Mouse (Mus musculus) forebrain, embryonic 11.5 days (tissue): ENCODE measurements at regions not wholly inside any gene's neighbourhood (a gene's known extent, or its start where the extent isn't known, plus 50 kb on each side); places are given as distances from the start of the nearest gene placed in this dataset.

Source experiments
- ATAC-seq: fragments of 200-750 bp; cut with Nextera tagmentation; replicated peaks from 2 replicates; pipeline ENCODE4 v1.8.0; 2017; ENCODE audit warnings: moderate TSS enrichment; ENCODE audit not compliant: low FRiP score
- DNase-seq: peaks from one replicate; pipeline ENCODE4 v3.0.0-alpha.2; 2017; ENCODE audit warnings: low spot score
- H3K27ac ChIP-seq: fragments of 300-500 bp; sonication (generic); 2 replicates; pipeline ENCODE4 v1.5.1; 2014; ENCODE audit warnings: low read depth, low read length
- H3K27me3 ChIP-seq: fragments of 300-500 bp; sonication (generic); 2 replicates; pipeline ENCODE4 v1.6.1; 2014; ENCODE audit warnings: mild to moderate bottlenecking, low read length, mixed read lengths; ENCODE audit not compliant: control insufficient read depth, insufficient read depth
- H3K36me3 ChIP-seq: fragments of 300-500 bp; sonication (generic); 2 replicates; pipeline ENCODE4 v1.6.1; 2014; ENCODE audit warnings: mild to moderate bottlenecking, low read length, moderate library complexity, mixed read lengths; ENCODE audit not compliant: control insufficient read depth, insufficient read depth
- H3K4me1 ChIP-seq: fragments of 300-500 bp; sonication (generic); replicated peaks from 2 replicates; pipeline ENCODE4 v1.6.1; 2014; ENCODE audit warnings: low read length, mixed read lengths; ENCODE audit not compliant: control insufficient read depth, insufficient read depth
- H3K4me2 ChIP-seq: fragments of 300-500 bp; sonication (generic); 2 replicates; pipeline ENCODE4 v1.6.1; 2014; ENCODE audit warnings: low read depth, mild to moderate bottlenecking, low read length, moderate library complexity, mixed read lengths; ENCODE audit not compliant: severe bottlenecking
- H3K4me3 ChIP-seq: fragments of 300-500 bp; sonication (generic); 2 replicates; pipeline ENCODE4 v1.5.1; 2014; ENCODE audit warnings: low read depth, low read length
- H3K9ac ChIP-seq: fragments of 300-500 bp; sonication (generic); 2 replicates; pipeline ENCODE4 v1.6.1; 2014; ENCODE audit warnings: low read length
- H3K9me3 ChIP-seq: fragments of 300-500 bp; sonication (generic); 2 replicates; pipeline ENCODE4 v1.6.1; 2016; ENCODE audit warnings: low read length, mixed read lengths; ENCODE audit not compliant: control insufficient read depth
- WGBS: fragments of 180-500 bp; shearing (Covaris S2); extraction: QIAGEN DNeasy Blood & Tissue Kit; methylation state at CpG from one replicate; pipeline ENCODE4 v1.1.7; 2014; 5-methylcytosine and 5-hydroxymethylcytosine counted together

- H3K27ac ChIP-seq: no peak overlapping the region
- H3K4me2 ChIP-seq: no peak overlapping the region
- DNase-seq (no peak), ATAC-seq (no peak)
- H3K9me3 ChIP-seq: no peaks in the 10 kb centered on the region
- H3K27me3 ChIP-seq: no peaks in the 10 kb centered on the region
- no peak overlapping the region for H3K4me3 ChIP-seq
- H3K36me3 ChIP-seq: no peaks in the 10 kb centered on the region
- H3K4me1 ChIP-seq: no peaks in the 10 kb centered on the region
- no peak overlapping the region for H3K9ac ChIP-seq
- 54% methylated on average over 1 of the region's 1 CpGs for WGBS
Measured at GRCm38 (mm10) chr8:101697948-101698347, 1087.5 kb downstream of the Cdh11 start.

GRCm38 (mm10) chr8:101690901-101691300 lies 1094.5 kb downstream of the Cdh11 start:
- DNase-seq: no peak
- no peak for ATAC-seq
- 86% methylated on average over 1 of the region's 1 CpGs for WGBS

GRCm38 (mm10) chr8:101668921-101669320 lies 1116.5 kb downstream of the Cdh11 start:
- Histone ChIP-seq H3K9me3 (no peaks in the 10 kb centered on the region), H3K4me2 (no peak overlapping the region), H3K27me3 (no peaks in the 10 kb centered on the region), H3K4me1 (no peaks in the 10 kb centered on the region), H3K36me3 (no peaks in the 10 kb centered on the region), H3K9ac (no peak overlapping the region), H3K27ac (no peak overlapping the region), H3K4me3 (no peak overlapping the region)
- 77% methylated on average over 2 of the region's 2 CpGs for whole genome bisulfite sequencing
- ATAC-seq (no peak), DNase-seq (no peak)

More at GRCm38 (mm10) chr8:101690901-101691300, 1094.5 kb downstream of the Cdh11 start:
- Histone ChIP-seq H3K9ac (no peak overlapping the region), H3K27me3 (no peaks in the 10 kb centered on the region), H3K4me3 (no peak overlapping the region), H3K4me2 (no peak overlapping the region), H3K36me3 (no peaks in the 10 kb centered on the region), H3K4me1 (no peaks in the 10 kb centered on the region), H3K9me3 (no peaks in the 10 kb centered on the region), H3K27ac (no peak overlapping the region)

GRCm38 (mm10) chr8:101662874-101663273 lies 1122.6 kb downstream of the Cdh11 start:
- Histone ChIP-seq H3K4me3 (no peak overlapping the region), H3K27ac (no peak overlapping the region), H3K27me3 (no peaks in the 10 kb centered on the region), H3K9ac (no peak overlapping the region), H3K9me3 (no peaks in the 10 kb centered on the region), H3K4me2 (no peak overlapping the region), H3K36me3 (no peaks in the 10 kb centered on the region), H3K4me1 (no peaks in the 10 kb centered on the region)
- no peak for DNase-seq
- ATAC-seq: no peak
- 73% methylated on average over 2 of the region's 2 CpGs for WGBS

- H3K27ac ChIP-seq: no peak overlapping the region
- H3K4me2 ChIP-seq: no peak overlapping the region
- H3K9me3 ChIP-seq: no peaks in the 10 kb centered on the region
- no peak overlapping the region for H3K4me3 ChIP-seq
- H3K9ac ChIP-seq: no peak overlapping the region
- DNase-seq (no peak), ATAC-seq (no peak)
- H3K27me3 ChIP-seq: no peaks in the 10 kb centered on the region
- no peaks in the 10 kb centered on the region for H3K4me1 ChIP-seq
- WGBS: 60% methylated on average over 2 of the region's 2 CpGs
- no peaks in the 10 kb centered on the region for H3K36me3 ChIP-seq
Measured at GRCm38 (mm10) chr8:101655292-101655691, 1130.2 kb downstream of the Cdh11 start.

GRCm38 (mm10) chr8:101628816-101629215 lies 1156.6 kb downstream of the Cdh11 start:
- Histone ChIP-seq H3K9me3 (no peaks in the 10 kb centered on the region), H3K4me3 (no peak overlapping the region), H3K9ac (no peak overlapping the region), H3K4me2 (no peak overlapping the region), H3K27ac (no peak overlapping the region), H3K27me3 (no peaks in the 10 kb centered on the region), H3K4me1 (no peaks in the 10 kb centered on the region), H3K36me3 (no peaks in the 10 kb centered on the region)
- 24% methylated on average over 1 of the region's 1 CpGs for WGBS
- DNase-seq: peak; percentile 49
- ATAC-seq: peak; percentile 33; the same call in 1 of the 2 replicates

- WGBS: 74% methylated on average over 1 of the region's 1 CpGs
- no peak overlapping the region for H3K27ac ChIP-seq
- H3K4me2 ChIP-seq: no peak overlapping the region
- no peaks in the 10 kb centered on the region for H3K36me3 ChIP-seq
- ATAC-seq: no peak
- no peak overlapping the region for H3K4me3 ChIP-seq
- H3K9me3 ChIP-seq: no peaks in the 10 kb centered on the region
- H3K9ac ChIP-seq: no peak overlapping the region
- DNase-seq: no peak
- H3K27me3 ChIP-seq: no peaks in the 10 kb centered on the region
- no peaks in the 10 kb centered on the region for H3K4me1 ChIP-seq
Measured at GRCm38 (mm10) chr8:101621941-101622340, 1163.5 kb downstream of the Cdh11 start.

- H3K27ac ChIP-seq: no peak overlapping the region
- DNase-seq (no peak), ATAC-seq (no peak)
- H3K36me3 ChIP-seq: no peaks in the 10 kb centered on the region
- H3K4me1 ChIP-seq: no peaks in the 10 kb centered on the region
- H3K9me3 ChIP-seq: no peaks in the 10 kb centered on the region
- H3K4me2 ChIP-seq: no peak overlapping the region
- H3K27me3 ChIP-seq: no peaks in the 10 kb centered on the region
- no peak overlapping the region for H3K9ac ChIP-seq
- no peak overlapping the region for H3K4me3 ChIP-seq
Measured at GRCm38 (mm10) chr8:101591115-101591514, 1194.3 kb downstream of the Cdh11 start.

- Histone ChIP-seq H3K4me3 (no peak overlapping the region), H3K27ac (no peak overlapping the region), H3K27me3 (no peaks in the 10 kb centered on the region), H3K9me3 (no peaks in the 10 kb centered on the region), H3K4me2 (no peak overlapping the region), H3K9ac (no peak overlapping the region), H3K4me1 (no peaks in the 10 kb centered on the region), H3K36me3 (no peaks in the 10 kb centered on the region)
- no peak for DNase-seq
- WGBS: 87% methylated on average over 3 of the region's 3 CpGs
- ATAC-seq: no peak
Measured at GRCm38 (mm10) chr8:101590639-101591038, 1194.8 kb downstream of the Cdh11 start.
